Mouse (Mus musculus) left cerebral cortex, adult 11 months (tissue): Measurements from ENCODE around the gene Sf1.

Source experiments
- DNase-seq: peaks from one replicate; pipeline ENCODE4 v3.0.0; 2022; ENCODE audit warnings: low spot score

Gene Sf1

DNA sequence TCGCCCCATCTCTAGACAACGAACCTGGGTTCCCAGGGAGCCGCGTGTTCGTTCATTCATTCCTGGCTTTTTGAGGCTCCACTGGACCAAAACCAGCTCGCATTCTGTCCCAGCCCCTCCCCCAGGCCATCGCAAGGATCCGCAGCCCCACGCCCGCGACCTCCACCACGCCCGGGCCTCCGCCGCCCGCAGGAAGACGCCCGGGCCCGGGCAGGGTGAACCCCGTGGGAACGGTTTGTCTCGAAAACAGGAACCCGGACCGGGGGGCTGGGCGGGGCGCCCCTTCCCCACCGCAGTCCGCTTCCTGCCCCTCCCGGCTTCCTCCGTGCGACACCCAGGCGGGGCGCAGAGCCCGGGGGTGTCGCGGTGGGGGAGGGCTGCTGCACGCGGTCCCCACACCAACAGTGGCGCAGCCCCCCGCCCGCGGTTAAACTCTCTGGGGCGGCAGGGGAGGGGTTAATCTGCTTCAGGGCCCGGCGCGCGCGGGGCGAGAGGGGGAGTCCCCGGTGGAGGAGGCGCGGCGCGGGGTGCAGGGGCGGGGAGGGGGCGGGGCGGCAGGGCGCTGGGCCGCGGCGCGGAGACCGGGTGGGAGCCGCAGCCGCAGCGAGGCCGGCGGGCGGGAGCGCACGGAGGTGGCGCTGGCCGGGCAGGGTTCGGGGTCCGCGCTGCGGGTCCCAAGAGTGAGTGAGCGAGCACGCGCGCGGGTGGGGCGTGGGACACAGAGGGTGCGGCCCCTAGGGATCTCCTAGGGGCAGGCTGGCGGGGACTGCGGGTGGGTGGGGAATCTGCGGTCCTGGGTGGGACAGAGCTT, 36.0 kb downstream of the Sf1 start, which contains the start of gene Rasgrp2:
Gene Rasgrp2 (plus strand): TSS at position 56 of the 811 bp plus-strand sequence.
- no peak for DNase-seq

GRCm38 (mm10) chr19:6400096-6401086, 36.9 kb downstream of the Sf1 start:
- DNase-seq = no peak

DNA sequence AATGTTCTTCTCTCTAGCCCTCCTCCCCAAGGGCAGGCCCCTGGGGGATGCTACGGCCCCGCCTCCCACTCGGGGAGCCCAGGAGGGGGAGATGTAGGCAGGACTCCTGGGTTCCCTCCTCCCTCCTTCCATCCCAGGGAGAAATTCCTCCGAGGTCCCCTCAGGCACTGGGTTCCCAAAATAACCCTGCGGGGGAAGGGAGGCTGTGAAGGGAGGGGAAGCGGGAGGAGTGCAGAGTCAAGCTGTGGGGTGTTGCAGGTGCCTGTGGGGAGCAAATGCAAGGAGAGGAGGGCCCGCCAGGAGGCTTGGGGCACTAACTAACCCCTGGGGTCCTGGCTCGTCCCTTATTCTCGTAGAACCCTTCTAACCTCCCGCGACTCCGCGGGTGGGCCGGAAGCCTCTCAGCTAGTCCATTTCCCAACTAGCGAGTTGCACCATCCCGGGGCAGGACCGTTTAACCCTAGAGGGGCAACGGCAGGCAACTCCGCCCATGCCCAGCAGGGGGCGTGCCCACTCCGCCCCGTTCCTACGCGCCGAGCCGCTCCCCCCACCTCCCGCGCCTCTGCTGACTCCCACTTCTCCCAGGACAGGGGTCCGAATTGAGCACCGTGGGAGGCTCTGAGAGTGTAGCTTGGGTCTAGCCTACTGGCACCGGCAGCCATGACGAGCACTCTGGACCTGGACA, 37.8 kb downstream of the Sf1 start:
- DNase-seq = no peak

- no peak for DNase-seq
Measured at GRCm38 (mm10) chr19:6401951-6402350, 38.5 kb downstream of the Sf1 start.

DNA sequence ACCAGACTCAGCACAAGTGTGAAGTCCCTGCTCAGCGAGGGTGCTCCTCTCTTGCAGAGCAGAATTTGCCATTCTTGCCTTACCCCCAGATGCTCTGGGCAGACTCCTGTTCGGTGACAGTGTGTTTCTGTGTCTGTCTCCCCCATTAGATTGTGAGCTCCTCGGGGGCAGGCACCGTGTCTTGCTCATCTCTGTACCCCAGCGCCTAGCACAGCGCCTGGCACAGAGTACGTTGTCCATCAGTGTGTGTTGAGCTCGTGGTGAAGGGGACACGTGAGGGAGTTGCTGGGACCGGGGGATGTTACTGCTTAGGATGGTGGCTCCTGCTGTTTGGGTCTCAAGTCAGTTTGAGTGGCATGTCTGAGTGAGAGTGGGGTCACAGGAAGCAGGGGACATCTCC, 40.4 kb downstream of the Sf1 start:
- no peak for DNase-seq

- DNase-seq = no peak
Measured at GRCm38 (mm10) chr19:6405433-6405832, 41.9 kb downstream of the Sf1 start.

DNA sequence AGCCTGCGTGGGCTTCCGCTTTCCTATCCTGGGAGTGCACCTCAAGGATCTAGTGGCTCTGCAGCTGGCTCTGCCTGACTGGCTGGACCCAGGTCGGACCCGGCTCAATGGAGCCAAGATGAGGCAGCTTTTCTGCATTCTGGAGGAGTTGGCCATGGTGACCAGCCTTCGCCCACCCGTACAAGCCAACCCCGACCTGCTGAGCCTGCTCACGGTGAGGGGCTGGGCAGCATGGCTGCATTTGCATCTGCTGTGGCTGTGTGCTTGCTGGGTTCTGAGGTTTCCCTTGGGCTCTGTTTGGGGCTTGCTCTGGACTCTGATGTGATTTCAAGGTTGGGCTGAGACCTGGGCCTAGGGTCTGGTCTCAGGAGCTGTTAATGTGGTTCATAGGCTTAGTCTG, 43.6 kb downstream of the Sf1 start:
- no peak for DNase-seq

GRCm38 (mm10) chr19:6407816-6408510, 44.5 kb downstream of the Sf1 start:
- DNase-seq = no peak

GRCm38 (mm10) chr19:6408749-6409148, 45.3 kb downstream of the Sf1 start:
- no peak for DNase-seq

GRCm38 (mm10) chr19:6409176-6409575, 45.7 kb downstream of the Sf1 start:
- no peak for DNase-seq

DNA sequence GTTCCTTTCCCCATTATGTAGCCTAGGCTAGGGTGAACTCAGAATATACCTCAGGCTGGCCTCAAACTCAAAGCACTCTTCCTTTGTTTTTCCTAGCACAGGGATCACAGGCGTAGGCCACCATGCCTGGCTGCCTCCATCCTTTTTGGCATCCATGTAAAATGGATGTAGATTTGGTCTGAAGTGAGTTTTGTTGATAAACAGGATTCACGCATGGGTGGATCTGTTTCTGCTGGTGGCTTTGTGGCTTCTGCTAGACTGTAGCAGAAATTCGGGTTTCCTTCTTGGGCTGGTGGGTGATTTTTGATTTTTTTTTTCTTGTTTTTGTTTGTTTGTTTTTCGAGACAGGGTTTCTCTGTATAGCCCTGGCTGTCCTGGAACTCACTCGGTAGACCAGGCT, 46.4 kb downstream of the Sf1 start:
- no peak for DNase-seq

GRCm38 (mm10) chr19:6412798-6413197, 49.3 kb downstream of the Sf1 start:
- DNase-seq = no peak

GRCm38 (mm10) chr19:6415454-6415853, 52.0 kb downstream of the Sf1 start:
- no peak for DNase-seq

DNA sequence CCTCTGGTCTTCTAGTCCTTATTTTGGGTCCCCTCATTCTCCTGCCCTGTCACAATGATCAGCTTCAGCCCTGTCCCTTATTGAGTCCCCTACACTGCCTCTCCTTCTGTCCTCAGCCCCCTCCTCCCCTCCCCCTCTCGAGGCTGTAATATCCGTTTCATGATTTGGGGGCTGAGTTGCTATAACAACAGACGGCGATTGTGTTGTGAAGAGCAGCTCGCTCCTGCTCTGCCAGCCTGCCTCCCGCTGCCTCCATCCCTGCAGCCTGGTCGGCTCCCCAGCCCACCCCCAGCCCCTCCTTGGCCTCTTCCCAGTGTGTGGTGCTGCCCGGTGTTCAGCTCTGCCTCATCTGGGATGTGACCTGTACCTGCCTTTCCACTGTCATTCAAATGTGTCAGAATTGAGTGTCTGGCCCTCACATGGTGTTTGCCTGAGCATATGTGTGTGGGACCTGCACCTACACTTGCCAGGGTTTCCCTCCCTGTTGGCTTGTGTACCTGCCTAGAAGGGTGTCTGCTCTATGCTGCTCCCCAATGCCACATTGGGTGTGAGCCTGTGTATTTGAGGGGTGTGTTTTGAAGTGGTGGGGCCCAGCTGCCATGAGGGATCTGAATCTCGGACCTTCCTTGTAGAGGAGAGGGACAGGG, 52.8 kb downstream of the Sf1 start:
- DNase-seq = no peak

DNA sequence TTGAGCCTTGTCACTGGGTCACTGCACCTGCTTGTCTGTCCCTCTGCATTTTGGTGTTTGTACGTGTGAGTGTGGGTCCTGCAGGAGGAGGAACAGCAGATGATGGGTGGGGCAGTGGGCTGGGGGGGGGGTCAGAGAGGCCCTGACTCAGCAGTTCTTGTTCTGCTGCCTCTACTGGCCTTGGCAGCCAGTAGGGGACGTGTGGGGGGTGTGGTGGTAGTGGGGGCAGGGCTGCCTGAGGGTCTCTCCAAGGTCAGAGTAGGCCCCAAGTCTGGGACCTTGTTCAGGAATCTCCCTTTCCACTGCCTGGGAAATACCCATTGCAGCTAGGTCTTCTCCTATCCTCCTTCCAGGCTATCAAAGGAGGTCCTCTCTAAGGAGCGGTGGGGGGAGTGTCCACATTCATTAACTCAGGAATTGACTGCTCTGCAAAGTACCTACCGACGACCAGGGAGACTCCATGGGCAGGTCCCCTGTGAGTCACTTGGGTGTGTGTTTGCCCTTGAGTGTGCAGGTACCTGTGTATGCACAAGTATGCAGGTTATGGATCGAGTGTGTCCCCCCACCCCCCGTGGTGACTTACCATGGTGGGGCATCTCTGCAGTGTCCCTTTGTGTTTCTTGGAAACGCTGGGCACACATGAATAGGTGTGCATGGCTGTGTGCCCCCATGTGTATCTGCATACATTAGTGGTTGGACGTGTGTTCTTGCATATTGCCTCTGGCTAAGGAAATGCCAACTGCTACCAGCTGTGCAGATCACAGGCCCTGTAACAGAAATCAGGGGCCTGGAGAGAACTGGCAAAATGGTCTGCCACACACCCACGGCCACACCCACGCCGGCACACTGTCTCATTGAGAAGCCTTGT, 53.6 kb downstream of the Sf1 start:
- DNase-seq = no peak

DNA sequence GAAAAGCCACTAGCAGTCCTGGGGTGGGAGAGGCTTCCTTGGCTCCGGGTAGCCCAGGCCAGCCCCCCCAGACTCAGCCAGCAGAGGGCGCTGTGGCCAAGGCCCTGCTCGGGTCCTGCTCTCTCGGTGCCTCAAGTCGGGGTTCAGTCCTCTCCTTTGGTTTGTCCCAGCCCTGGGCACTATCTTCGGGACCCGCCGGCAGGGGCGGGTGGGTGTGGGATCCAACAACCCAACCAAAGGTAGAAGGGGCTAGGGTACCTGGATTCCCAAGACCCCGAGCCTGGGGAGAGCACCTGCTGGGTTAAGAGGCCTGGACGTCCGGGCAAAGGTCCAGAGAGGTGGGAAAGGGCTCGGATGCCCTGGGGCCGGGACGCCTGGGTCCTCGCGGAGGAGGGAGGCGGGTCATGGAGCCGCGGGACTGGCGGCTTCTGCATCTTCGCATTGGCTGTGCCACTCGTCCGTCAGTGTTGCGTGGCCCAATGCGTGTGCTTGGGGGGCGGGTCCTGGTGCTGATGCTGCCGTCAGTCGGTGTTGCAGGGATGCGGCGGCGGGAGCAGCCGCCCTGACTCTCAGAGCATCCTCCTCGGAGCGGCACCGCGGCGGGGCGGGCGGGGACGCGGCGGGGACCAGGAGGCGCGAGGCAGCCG, 54.9 kb downstream of the Sf1 start, which contains the start of gene Nrxn2:
Gene Nrxn2 (plus strand): TSS at position 499 of the 647 bp plus-strand sequence.
- DNase-seq = peak; percentile 93

DNA sequence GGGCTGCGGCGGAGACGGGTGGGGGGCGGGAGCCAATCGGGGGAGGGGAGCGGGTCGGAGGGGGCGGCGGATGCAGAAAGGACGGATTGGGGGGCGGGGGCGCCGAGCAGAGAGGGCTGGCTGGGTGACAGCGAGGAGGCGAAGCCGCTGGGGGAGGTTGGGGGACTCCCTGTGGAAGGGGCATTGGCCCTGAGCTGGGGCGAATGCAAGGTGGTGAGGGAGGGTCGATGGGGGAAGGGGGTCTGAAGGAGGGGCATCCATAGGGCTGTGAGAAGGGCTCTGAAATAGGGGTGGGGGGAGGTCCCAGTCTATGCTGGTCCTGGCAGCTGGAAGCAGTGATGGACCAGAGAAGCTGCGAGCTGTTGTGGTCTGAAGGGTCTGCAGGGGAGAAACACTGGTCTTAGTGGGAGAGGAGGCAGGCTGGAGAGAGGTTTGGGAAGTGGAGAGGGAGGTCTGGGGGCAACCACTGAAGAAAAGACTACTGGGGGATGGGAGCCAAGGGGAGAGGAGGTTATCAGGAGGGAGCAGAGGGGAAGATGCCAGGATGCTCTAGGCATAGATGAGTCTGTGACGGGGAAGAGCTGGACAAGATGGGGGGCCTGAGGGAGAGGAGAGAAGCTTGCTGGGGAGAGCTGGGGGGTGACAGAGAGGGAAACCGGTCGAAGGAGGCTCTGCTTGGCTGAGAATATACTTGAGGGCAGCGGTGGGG, 55.6 kb downstream of the Sf1 start:
- DNase-seq = no peak

DNA sequence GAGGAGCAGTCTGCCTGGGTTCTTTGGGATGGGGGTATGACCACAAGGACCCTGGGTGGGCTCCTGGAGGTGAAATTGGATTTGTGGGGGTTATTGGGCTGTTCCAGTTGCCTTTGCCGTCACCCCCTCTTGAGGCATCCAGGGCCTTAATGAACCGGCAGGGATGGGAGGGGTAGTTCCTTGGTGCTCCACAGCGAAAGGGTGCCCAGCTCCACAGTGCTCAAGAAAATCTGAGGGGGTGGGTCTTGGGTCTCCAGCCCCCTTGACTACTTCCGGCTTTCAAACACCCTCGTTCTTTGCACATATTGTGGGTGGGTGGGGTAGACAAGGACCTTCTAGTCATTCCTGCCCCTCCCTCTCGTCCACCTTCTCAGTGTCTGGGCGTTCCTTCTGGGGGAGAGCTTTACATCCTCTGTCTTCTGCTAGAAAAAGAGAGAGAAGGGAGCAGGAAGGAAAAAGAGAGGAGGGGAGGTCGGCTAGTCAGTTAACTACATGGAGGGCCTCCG, 56.4 kb downstream of the Sf1 start:
- no peak for DNase-seq
